Mouse (Mus musculus) heart, adult 2 months (tissue): ENCODE data around the gene Cbr4. TPM values are rescaled to one million over a fixed set of nuclear protein-coding genes. Genes with fewer than 3 reads are reported as not detected.

ENCODE experiments used
- DNase-seq, 2 experiments: peaks; one replicate each; pipeline ENCODE4 v3.0.0; 2021
- H3K27ac ChIP-seq: fragments of 200-600 bp; 2 replicates; pipeline ENCODE4 v1.8.1; 2022
- H3K27me3 ChIP-seq: fragments of 200-500 bp; 2 replicates; pipeline ENCODE4 v1.6.1; 2012; ENCODE audit warnings: mild to moderate bottlenecking, low read length, inconsistent platforms, mixed read lengths; ENCODE audit not compliant: control insufficient read depth, insufficient read depth
- H3K36me3 ChIP-seq: fragments of 200-500 bp; 2 replicates; pipeline ENCODE4 v1.6.1; 2012; ENCODE audit warnings: low read length, inconsistent platforms; ENCODE audit not compliant: control insufficient read depth, insufficient read depth
- H3K4me1 ChIP-seq: fragments of 200-500 bp; 2 replicates; pipeline ENCODE4 v1.6.1; 2011; ENCODE audit warnings: low read length; ENCODE audit not compliant: control insufficient read depth, insufficient read depth
- H3K4me3 ChIP-seq: fragments of 200-600 bp; 2 replicates; pipeline ENCODE4 v1.8.1; 2022
- H3K79me2 ChIP-seq: fragments of 200-500 bp; replicated peaks from 2 replicates; pipeline ENCODE4 v1.6.1; 2012; ENCODE audit warnings: mild to moderate bottlenecking, inconsistent platforms, low read length, moderate library complexity, mixed read lengths; ENCODE audit not compliant: control insufficient read depth, insufficient read depth
- H3K9ac ChIP-seq: fragments of 200-500 bp; 2 replicates; pipeline ENCODE4 v1.6.1; 2012; ENCODE audit warnings: low read depth, mild to moderate bottlenecking, control low read depth, inconsistent platforms, low read length, mixed read lengths
- CTCF ChIP-seq: fragments of 200-600 bp; IDR thresholded peaks from 2 replicates; pipeline ENCODE4 v1.8.1; 2022; ENCODE audit warnings: antibody characterized with exemption, mild to moderate bottlenecking, moderate library complexity
- EP300 ChIP-seq: fragments of 200-500 bp; IDR thresholded peaks from 2 replicates; pipeline ENCODE4 v1.6.1; 2011; ENCODE audit warnings: low read depth, low read length, control low read depth; ENCODE audit not compliant: insufficient read depth
- POLR2A ChIP-seq: fragments of 200-500 bp; IDR thresholded peaks from 2 replicates; pipeline ENCODE4 v1.6.1; 2011; ENCODE audit warnings: mild to moderate bottlenecking, low read depth, low read length, control low read depth; ENCODE audit not compliant: insufficient read depth
- WGBS: fragments of 180-500 bp; shearing (Covaris S2); methylation state at CpG from one replicate; pipeline ENCODE4 v1.1.7; 2018; 5-methylcytosine and 5-hydroxymethylcytosine counted together
- intact Hi-C: fragments of 180-260 bp; cut with DNase I; formaldehyde crosslinking; loops from one replicate; pipeline ENCODE4 v1.15.1; 2025
- polyA plus RNA-seq: library from polyadenylated mRNA; depleted of rRNA; stranded (reverse); fragments of >200 nt; gene quantifications from 2 replicates; pipeline ENCODE4 v1.2.3, GENCODE M21; 2012
- total RNA-seq, 2 experiments: library from RNA; stranded (reverse); gene quantifications; 2 replicates each; pipeline ENCODE4 v1.2.3; 2021

Gene Cbr4
- total and polyA plus RNA-seq, 3 experiments: 25.8 to 77.2 (median 70.8) TPM

DNA sequence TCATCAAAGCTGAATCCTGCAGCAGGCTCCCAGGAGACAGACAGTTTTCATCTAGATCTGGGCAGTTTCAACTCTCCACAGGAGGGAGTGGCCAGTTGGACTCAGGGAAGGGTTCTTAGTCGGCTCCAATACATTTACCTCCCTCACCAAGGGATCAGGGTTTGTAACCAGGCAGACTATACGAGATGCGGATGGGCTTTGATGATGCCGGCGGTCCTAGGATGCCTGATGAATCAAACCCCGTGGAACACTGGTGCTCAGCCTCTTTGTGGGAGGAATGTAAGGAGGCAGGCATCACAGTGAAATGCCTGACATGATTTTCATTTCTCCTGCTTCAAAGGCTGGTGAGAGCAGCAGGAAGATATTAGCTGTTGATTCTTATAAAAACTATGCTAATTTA lies 67.8 kb downstream of the Cbr4 start:
- no peaks in the 10 kb centered on the region for H3K79me2 ChIP-seq
- H3K27ac ChIP-seq: no peak overlapping the region
- 57% methylated on average over 6 of the region's 6 CpGs for WGBS
- intact Hi-C loops: loop anchor here (5.0 kb wide), 1 partner anchor 62 kb away; no protein-coding TSS in a partner anchor
- H3K4me1 ChIP-seq: peaks cover 22% of the 10 kb centered on the region
- H3K27me3 ChIP-seq: no peaks in the 10 kb centered on the region
- peaks cover 13% of the 10 kb centered on the region for H3K36me3 ChIP-seq
- H3K9ac ChIP-seq: no peak overlapping the region
- no peak for DNase-seq
- H3K4me3 ChIP-seq: no peak overlapping the region
- TF ChIP-seq POLR2A (no peak), CTCF (no peak), EP300 (no peak)

DNA sequence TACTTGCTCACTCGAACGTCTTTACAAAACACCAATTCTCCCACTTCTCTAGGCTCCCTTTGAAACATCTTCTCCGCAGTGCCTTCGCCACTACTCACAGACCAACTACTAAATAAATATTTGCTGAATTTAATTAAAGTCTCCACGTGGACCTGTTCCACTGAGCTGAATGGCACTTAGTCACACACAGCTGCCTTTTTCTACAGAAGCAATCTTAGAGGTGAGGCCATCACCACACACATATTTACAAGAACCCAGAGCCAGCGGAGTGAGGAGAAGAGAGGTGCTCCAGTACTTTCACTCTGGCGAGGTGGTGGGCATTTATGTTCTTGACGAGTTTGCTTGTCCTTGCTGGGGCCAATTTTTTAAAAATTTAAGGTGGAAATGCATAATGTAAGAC lies 68.7 kb downstream of the Cbr4 start:
- Histone ChIP-seq H3K4me3 (no peak overlapping the region), H3K36me3 (peaks cover 13% of the 10 kb centered on the region), H3K79me2 (no peaks in the 10 kb centered on the region), H3K27ac (no peak overlapping the region), H3K27me3 (no peaks in the 10 kb centered on the region), H3K4me1 (peaks cover 22% of the 10 kb centered on the region), H3K9ac (no peak overlapping the region)
- TF ChIP-seq POLR2A (no peak), CTCF (no peak), EP300 (no peak)
- DNase-seq: no peak
- intact Hi-C loops: loop anchor here (5.0 kb wide), 1 partner anchor 61 kb away; no protein-coding TSS in a partner anchor
- 90% methylated on average over 8 of the region's 8 CpGs for WGBS
